ENCODE assay signal across 8 mouse cellular contexts in genomic region chr15:78409570-78410052, GRCm38 (mm10). TPM values are rescaled to one million over a fixed set of nuclear protein-coding genes. Genes with fewer than 3 reads are reported as not detected.
DNase-seq lines count a peak whose midpoint lies in the region; ATAC-seq and TF ChIP-seq lines count a peak whose summit lies in the region.

No protein-coding gene starts in this region.

- H3K4me2 ChIP-seq in embryonic facial prominence, embryonic 12.5 days (replicated peaks), result peak overlapping the region; percentile 47
- H3K4me2 ChIP-seq in liver, embryonic 14.5 days (ENCODE audit: low read depth), result peak overlapping the region; percentile 92

- peak overlapping the region; percentile 8; the same call in 1 of the 2 replicates for H3K9ac ChIP-seq in ES-Bruce4 (ENCODE audit: low read depth, poor library complexity, severe bottlenecking)
- H3K9ac ChIP-seq in embryonic facial prominence, embryonic 12.5 days, result no peak overlapping the region
- peak overlapping the region; percentile 43 for H3K9ac ChIP-seq in liver, embryonic 14.5 days (replicated peaks)

- no peak for TF ChIP-seq EP300 in ES-Bruce4 (IDR thresholded peaks at IDR 0.05; ENCODE audit: insufficient read depth, low read depth, low read length)
- TF ChIP-seq EP300 in liver, embryonic 14.5 days (IDR thresholded peaks at IDR 0.05; ENCODE audit: low read depth), result no peak

- 13% methylated on average over 12 of the region's 12 CpGs for WGBS in embryonic facial prominence, embryonic 12.5 days
- WGBS in liver, embryonic 14.5 days (ENCODE audit: insufficient replicate concordance), result 31% methylated on average over 12 of the region's 12 CpGs

- TF ChIP-seq CTCF in ES-Bruce4 (IDR thresholded peaks at IDR 0.05; ENCODE audit: low read depth, low read length), result no peak
- no peak for TF ChIP-seq CTCF in liver, embryonic 14.5 days (IDR thresholded peaks at IDR 0.05; ENCODE audit: low read depth)

- peak; percentile 84 for DNase-seq in kidney, adult 11 months
- no peak for DNase-seq in liver, embryonic 14.5 days (ENCODE audit: low read depth in 3 of 3, low spot score in 3 of 3)
- no peak for DNase-seq in adrenal gland, adult 8-10 months
- no peak for DNase-seq in MN1 (ENCODE audit: low spot score)
- DNase-seq in cerebellum, postnatal 36 days, result no peak
- no peak for DNase-seq in urinary bladder, postnatal 10 days (ENCODE audit: low spot score)

- no peaks in the 10 kb centered on the region for H3K4me1 ChIP-seq in ES-Bruce4 (ENCODE audit: control insufficient read depth, insufficient read depth, low read length)
- H3K4me1 ChIP-seq in embryonic facial prominence, embryonic 12.5 days, result peaks cover 29% of the 10 kb centered on the region; the same call in 1 of the 2 replicates
- H3K4me1 ChIP-seq in liver, embryonic 14.5 days (replicated peaks; ENCODE audit: control insufficient read depth in 2 of 2, insufficient read depth in 2 of 2, low read length in 1 of 2), result peaks cover 74 to 78% of the 10 kb centered on the region in 2 experiments

- no peak overlapping the region for H3K27ac ChIP-seq in ES-Bruce4 (ENCODE audit: insufficient read depth, low read length)
- no peak overlapping the region for H3K27ac ChIP-seq in embryonic facial prominence, embryonic 12.5 days
- H3K27ac ChIP-seq in liver, embryonic 14.5 days, result peak overlapping the region; percentile 8

- ATAC-seq in embryonic facial prominence, embryonic 12.5 days (ENCODE audit: insufficient number of reproducible peaks, insufficient read depth, low FRiP score, low TSS enrichment), result no peak
- ATAC-seq in liver, embryonic 14.5 days (ENCODE audit: insufficient read depth), result no peak

- H3K4me3 ChIP-seq in ES-Bruce4 (ENCODE audit: low read depth, low read length), result peak overlapping the region; percentile 67
- peak overlapping the region; percentile 25 for H3K4me3 ChIP-seq in embryonic facial prominence, embryonic 12.5 days
- peak overlapping the region; percentile 29 to 39; a peak in 3 of 4 replicates for H3K4me3 ChIP-seq in liver, embryonic 14.5 days (ENCODE audit: insufficient read depth in 1 of 2, low read depth in 2 of 2, low read length in 2 of 2)

- no peaks in the 10 kb centered on the region for H3K27me3 ChIP-seq in ES-Bruce4 (ENCODE audit: control insufficient read depth, insufficient read depth, low read length, poor library complexity, severe bottlenecking)
- H3K27me3 ChIP-seq in embryonic facial prominence, embryonic 12.5 days, result peaks cover 48% of the 10 kb centered on the region
- H3K27me3 ChIP-seq in liver, embryonic 14.5 days (ENCODE audit: control insufficient read depth, insufficient read depth, low read length), result peaks cover 6% of the 10 kb centered on the region

- no peak for TF ChIP-seq POLR2A in ES-Bruce4 (IDR thresholded peaks at IDR 0.05; ENCODE audit: insufficient read depth, low read length)

- no peaks in the 10 kb centered on the region for H3K36me3 ChIP-seq in ES-Bruce4 (ENCODE audit: control insufficient read depth, insufficient read depth, low read length, poor library complexity, severe bottlenecking)
- H3K36me3 ChIP-seq in embryonic facial prominence, embryonic 12.5 days, result no peaks in the 10 kb centered on the region
- peaks cover 13% of the 10 kb centered on the region for H3K36me3 ChIP-seq in liver, embryonic 14.5 days (replicated peaks; ENCODE audit: control insufficient read depth, insufficient read depth, low read depth)

- no peaks in the 10 kb centered on the region for H3K9me3 ChIP-seq in ES-Bruce4 (replicated peaks; ENCODE audit: control insufficient read depth, insufficient read depth, low read length, poor library complexity, severe bottlenecking)
- H3K9me3 ChIP-seq in embryonic facial prominence, embryonic 12.5 days, result no peaks in the 10 kb centered on the region
- no peaks in the 10 kb centered on the region for H3K9me3 ChIP-seq in liver, embryonic 14.5 days (ENCODE audit: control insufficient read depth, low read length)

RNA-seq across cellular contexts. Expression of gene Mpst, which starts 3.4 kb away (rescaled TPM):
- polyA plus RNA-seq in ES-Bruce4 (2011; ENCODE audit: insufficient read depth, insufficient read length, low read depth, missing spikeins), result 15.4 and 18.4 TPM in 2 replicates
- 1.6 and 2.1 TPM in 2 replicates for polyA plus RNA-seq in embryonic facial prominence, embryonic 12.5 days (2016; fragmentation: Nextera tagmentation; extraction: Ambion mirVana)
- polyA plus RNA-seq in liver, embryonic 14.5 days (2012; rRNA removed), result 90.7 and 101 TPM in 2 replicates
- 6.0 and 6.8 TPM in 2 replicates for polyA plus RNA-seq in liver, embryonic 14.5 days (2014; fragmentation: Nextera tagmentation; extraction: Ambion mirVana)
- total RNA-seq in adrenal gland, adult 8-10 months (2022), result 10 to 100 TPM; 47.5 to 53.8 (median 49.3) TPM

RNA-seq across cellular contexts. Expression of gene Tst, which starts 3.9 kb away (rescaled TPM):
- polyA plus RNA-seq in ES-Bruce4 (2011; ENCODE audit: insufficient read depth, insufficient read length, low read depth, missing spikeins), result 9.8 and 10.5 TPM in 2 replicates
- polyA plus RNA-seq in embryonic facial prominence, embryonic 12.5 days (2016; fragmentation: Nextera tagmentation; extraction: Ambion mirVana), result 10.1 and 11.9 TPM in 2 replicates
- polyA plus RNA-seq in liver, embryonic 14.5 days (2012; rRNA removed), result 90.5 and 90.6 TPM in 2 replicates
- 168 and 179 TPM in 2 replicates for polyA plus RNA-seq in liver, embryonic 14.5 days (2014; fragmentation: Nextera tagmentation; extraction: Ambion mirVana)
- total RNA-seq in adrenal gland, adult 8-10 months (2022), result 100 to 1,000 TPM; 288 to 361 (median 321) TPM

RNA-seq across cellular contexts. Expression of gene Tex33, which starts 13.9 kb away (rescaled TPM):
- polyA plus RNA-seq in ES-Bruce4 (2011; ENCODE audit: insufficient read depth, insufficient read length, low read depth, missing spikeins), result not detected in 2 replicates
- not detected in 2 replicates for polyA plus RNA-seq in embryonic facial prominence, embryonic 12.5 days (2016; fragmentation: Nextera tagmentation; extraction: Ambion mirVana)
- 0.08 TPM in 1 of 2 replicates, not detected in the other for polyA plus RNA-seq in liver, embryonic 14.5 days (2012; rRNA removed)
- polyA plus RNA-seq in liver, embryonic 14.5 days (2014; fragmentation: Nextera tagmentation; extraction: Ambion mirVana), result not detected in 2 replicates
- under 1 TPM in 1 of 4 experiments, not detected in 3; 0.31 TPM for total RNA-seq in adrenal gland, adult 8-10 months (2022)

RNA-seq across cellular contexts. Expression of gene Kctd17, which starts 18.8 kb away (rescaled TPM):
- polyA plus RNA-seq in ES-Bruce4 (2011; ENCODE audit: insufficient read depth, insufficient read length, low read depth, missing spikeins), result 31.4 and 35.9 TPM in 2 replicates
- polyA plus RNA-seq in embryonic facial prominence, embryonic 12.5 days (2016; fragmentation: Nextera tagmentation; extraction: Ambion mirVana), result 56.1 and 58.9 TPM in 2 replicates
- polyA plus RNA-seq in liver, embryonic 14.5 days (2012; rRNA removed), result 7.1 and 8.7 TPM in 2 replicates
- 3.0 and 3.3 TPM in 2 replicates for polyA plus RNA-seq in liver, embryonic 14.5 days (2014; fragmentation: Nextera tagmentation; extraction: Ambion mirVana)
- 100 to 1,000 TPM in 2 of 4 experiments, 10 to 100 TPM in 2; 80.2 to 106 (median 96.4) TPM for total RNA-seq in adrenal gland, adult 8-10 months (2022)

RNA-seq across cellular contexts. Expression of gene Tmprss6, which starts 58.8 kb away (rescaled TPM):
- 0.70 TPM in 1 of 2 replicates, not detected in the other for polyA plus RNA-seq in ES-Bruce4 (2011; ENCODE audit: insufficient read depth, insufficient read length, low read depth, missing spikeins)
- 0.66 and 1.4 TPM in 2 replicates for polyA plus RNA-seq in embryonic facial prominence, embryonic 12.5 days (2016; fragmentation: Nextera tagmentation; extraction: Ambion mirVana)
- polyA plus RNA-seq in liver, embryonic 14.5 days (2012; rRNA removed), result 11.9 and 14.4 TPM in 2 replicates
- polyA plus RNA-seq in liver, embryonic 14.5 days (2014; fragmentation: Nextera tagmentation; extraction: Ambion mirVana), result 9.8 and 10.7 TPM in 2 replicates
- total RNA-seq in adrenal gland, adult 8-10 months (2022), result 1 to 10 TPM; 1.1 to 2.8 (median 2.0) TPM
